Mouse (Mus musculus) cerebellum, adult 2 months (tissue): ENCODE data around the gene Vamp5.

Source experiments
- CTCF ChIP-seq: fragments of 200-500 bp; IDR thresholded peaks from 2 replicates; pipeline ENCODE4 v1.5.1; 2011; ENCODE audit warnings: low read depth, mild to moderate bottlenecking, control low read depth, low read length, moderate library complexity, borderline replicate concordance; ENCODE audit not compliant: insufficient read depth
- POLR2A ChIP-seq: fragments of 200-500 bp; IDR thresholded peaks from 2 replicates; pipeline ENCODE4 v1.6.1; 2011; ENCODE audit warnings: low read length, control low read depth, borderline replicate concordance; ENCODE audit not compliant: insufficient read depth

- no peak for TF ChIP-seq POLR2A
- no peak for TF ChIP-seq CTCF
Observed at GRCm38 (mm10) chr6:72382494-72382893, 2.2 kb upstream of the Vamp5 start.
